Mouse (Mus musculus) kidney, adult 2 months (tissue): Measurements from ENCODE around the gene 1110051M20Rik.

ENCODE experiments used
- CTCF ChIP-seq: fragments of 200-500 bp; conservative IDR thresholded peaks from 2 replicates; pipeline ENCODE4 v1.5.1; 2011; ENCODE audit warnings: low read depth, mild to moderate bottlenecking, control low read depth, low read length, moderate library complexity, mixed read lengths; ENCODE audit not compliant: insufficient read depth, insufficient read length
- POLR2A ChIP-seq: fragments of 200-500 bp; IDR thresholded peaks from one replicate; pipeline ENCODE4 v1.6.1; 2011; ENCODE audit warnings: low read depth, low read length, control low read depth

GRCm38 (mm10) chr2:91444286-91444892 is at the start of gene 1110051M20Rik:
- no peak for TF ChIP-seq CTCF
- TF ChIP-seq POLR2A = no peak
